Mouse (Mus musculus) limb, embryonic 11.5 days (tissue): ENCODE results near the gene Nkx2-1. TPM values are rescaled to one million over a fixed set of nuclear protein-coding genes. Genes with fewer than 3 reads are reported as not detected.

Experiments
- ATAC-seq: fragments of 200-750 bp; cut with Nextera tagmentation; 2 replicates; pipeline ENCODE4 v1.8.0; 2017; ENCODE audit warnings: low read depth; ENCODE audit not compliant: insufficient number of reproducible peaks, low FRiP score, low TSS enrichment
- DNase-seq: peaks from one replicate; pipeline ENCODE4 v3.0.0-alpha.2; 2015; ENCODE audit warnings: low spot score
- H3K27ac ChIP-seq: fragments of 300-500 bp; sonication (generic); replicated peaks from 2 replicates; pipeline ENCODE4 v1.5.1; 2014; ENCODE audit warnings: low read depth, mild to moderate bottlenecking, low read length
- H3K27me3 ChIP-seq: fragments of 300-500 bp; sonication (generic); 2 replicates; pipeline ENCODE4 v1.6.1; 2014; ENCODE audit warnings: mild to moderate bottlenecking, low read length, mixed read lengths; ENCODE audit not compliant: control insufficient read depth, insufficient read depth
- H3K36me3 ChIP-seq: fragments of 300-500 bp; sonication (generic); 2 replicates; pipeline ENCODE4 v1.6.1; 2014; ENCODE audit warnings: mild to moderate bottlenecking, low read length, moderate library complexity, mixed read lengths; ENCODE audit not compliant: control insufficient read depth, insufficient read depth
- H3K4me1 ChIP-seq: fragments of 300-500 bp; sonication (generic); 2 replicates; pipeline ENCODE4 v1.6.1; 2014; ENCODE audit warnings: low read length, mixed read lengths; ENCODE audit not compliant: control insufficient read depth, insufficient read depth
- H3K4me2 ChIP-seq: fragments of 300-500 bp; sonication (generic); 2 replicates; pipeline ENCODE4 v1.6.1; 2014; ENCODE audit warnings: low read depth, mild to moderate bottlenecking, moderate library complexity; ENCODE audit not compliant: severe bottlenecking
- H3K4me3 ChIP-seq: fragments of 300-500 bp; sonication (generic); 2 replicates; pipeline ENCODE4 v1.5.1; 2014; ENCODE audit warnings: low read depth, low read length
- H3K9ac ChIP-seq: fragments of 300-500 bp; sonication (generic); 2 replicates; pipeline ENCODE4 v1.6.1; 2014; ENCODE audit warnings: mild to moderate bottlenecking, low read length
- H3K9me3 ChIP-seq: fragments of 300-500 bp; sonication (generic); 2 replicates; pipeline ENCODE4 v1.6.1; 2016; ENCODE audit warnings: low read length; ENCODE audit not compliant: control insufficient read depth
- WGBS: fragments of 180-500 bp; shearing (Covaris S2); extraction: QIAGEN DNeasy Blood & Tissue Kit; methylation state at CpG from one replicate; pipeline ENCODE4 v1.1.7; 2014; 5-methylcytosine and 5-hydroxymethylcytosine counted together
- polyA plus RNA-seq: library from polyadenylated mRNA; unstranded; fragments of >200 nt; fragmentation: Nextera tagmentation; extraction: Ambion mirVana; gene quantifications from 2 replicates; pipeline ENCODE4 v1.2.1, GENCODE M21; 2014

The Nkx2-1 gene
- polyA plus RNA-seq, 1 experiment from 2014 or later, result not detected

DNA sequence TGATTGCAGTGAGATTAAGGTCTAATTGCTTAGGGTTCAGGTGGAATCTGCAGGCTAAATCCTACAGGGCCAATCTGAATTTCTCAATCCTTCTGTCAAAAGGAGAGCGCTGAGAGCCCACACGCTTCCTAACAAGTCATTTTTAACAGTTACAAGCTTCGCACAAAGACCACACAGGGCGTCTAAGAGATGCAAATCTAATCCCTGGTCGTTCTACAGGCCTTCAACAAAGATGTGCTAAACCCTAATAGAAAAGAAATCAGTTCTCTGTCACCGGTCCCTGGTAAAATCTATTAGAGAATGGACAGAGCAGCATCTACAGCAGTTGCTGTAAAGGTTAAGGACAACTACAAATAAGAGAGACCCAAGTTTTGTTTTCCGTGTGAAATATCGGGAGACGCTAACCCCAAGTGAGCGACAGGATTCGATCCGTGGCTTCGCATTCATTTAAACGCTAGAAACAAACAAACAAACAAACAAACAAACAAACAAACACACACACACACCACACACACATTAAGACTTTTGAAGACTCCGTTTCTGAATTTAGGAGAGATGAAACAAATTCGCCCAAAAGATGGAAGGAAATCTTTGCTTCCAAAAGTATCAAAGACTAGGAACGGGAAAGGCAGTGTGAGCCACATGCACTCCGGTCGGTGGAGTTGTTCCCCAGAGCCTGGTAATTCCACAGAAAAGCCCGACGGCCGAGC is 16.2 kb downstream of the Nkx2-1 start:
- Histone ChIP-seq H3K36me3 (no peaks in the 10 kb centered on the region), H3K9ac (no peak overlapping the region), H3K4me1 (peaks cover 7% of the 10 kb centered on the region; the same call in 1 of the 2 replicates), H3K4me3 (no peak overlapping the region), H3K4me2 (no peak overlapping the region), H3K27ac (no peak overlapping the region), H3K27me3 (peaks cover 72% of the 10 kb centered on the region), H3K9me3 (no peaks in the 10 kb centered on the region)
- peak; percentile 52 for DNase-seq
- no peak for ATAC-seq
- WGBS, result 1% methylated on average over 22 of the region's 22 CpGs

DNA sequence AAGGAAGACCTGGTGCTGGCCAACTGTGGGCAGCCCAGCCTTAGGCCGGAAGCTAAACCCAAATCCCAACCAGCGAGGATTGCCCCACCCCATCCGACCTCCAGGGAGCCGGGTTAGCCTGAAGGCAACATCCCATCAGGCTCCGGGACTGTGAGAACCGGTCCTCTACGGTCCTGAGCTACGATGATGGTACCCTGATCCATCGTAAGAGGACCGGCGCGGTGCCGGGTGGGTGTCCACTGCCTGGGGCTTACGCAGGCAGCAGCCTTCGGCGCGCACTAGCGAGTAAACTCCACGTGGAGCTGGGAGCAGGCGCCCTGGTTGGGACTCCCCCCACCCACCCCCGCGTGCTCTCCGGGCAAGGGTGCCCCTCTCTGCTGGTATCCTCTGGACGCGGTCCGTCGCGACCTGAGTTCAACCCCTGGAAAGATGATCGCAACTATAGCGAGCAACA is 16.9 kb downstream of the Nkx2-1 start:
- Histone ChIP-seq H3K4me2 (peak overlapping the region; percentile 28), H3K36me3 (no peaks in the 10 kb centered on the region), H3K4me3 (peak overlapping the region; percentile 10; the same call in 1 of the 2 replicates), H3K9ac (no peak overlapping the region), H3K4me1 (peaks cover 7% of the 10 kb centered on the region; the same call in 1 of the 2 replicates), H3K9me3 (no peaks in the 10 kb centered on the region), H3K27ac (no peak overlapping the region), H3K27me3 (peaks cover 69% of the 10 kb centered on the region)
- DNase-seq (peak; percentile 60), ATAC-seq (peak; percentile 51; the same call in 1 of the 2 replicates)
- WGBS, result under 1% methylated on average over 30 of the region's 30 CpGs

DNA sequence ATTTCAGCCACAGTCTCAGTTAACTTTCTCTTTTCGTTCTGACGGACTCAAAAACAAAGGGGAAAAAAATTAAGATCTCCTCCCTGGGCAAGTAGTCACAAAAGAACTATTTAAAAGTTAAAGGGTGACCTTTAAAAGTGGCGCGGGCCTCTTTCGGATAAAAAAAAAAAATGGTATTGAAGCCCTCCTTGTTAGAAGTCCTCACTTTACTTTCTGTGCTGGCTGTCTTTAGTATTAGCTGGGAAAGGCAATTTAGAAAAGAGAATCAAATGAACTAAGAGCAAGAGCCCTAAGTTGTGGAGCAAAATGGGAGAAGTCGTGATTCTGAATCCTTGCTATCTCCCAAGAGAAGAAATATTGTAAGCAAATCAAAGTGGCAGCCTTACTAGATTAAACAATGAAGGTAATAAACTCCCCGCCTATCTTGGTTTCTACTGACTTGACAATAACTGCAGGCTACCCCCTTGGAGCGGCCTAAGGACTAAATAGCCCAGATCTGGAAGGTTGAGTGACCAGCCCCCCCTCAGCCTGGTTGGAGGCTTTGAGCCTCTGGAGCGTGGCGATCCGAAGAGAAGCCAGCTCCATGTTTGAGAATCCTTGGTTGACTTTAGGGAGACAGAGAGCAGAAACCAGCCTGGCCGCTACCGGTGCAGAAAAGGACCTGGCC is 17.5 kb downstream of the Nkx2-1 start:
- peaks cover 7% of the 10 kb centered on the region; the same call in 1 of the 2 replicates for H3K4me1 ChIP-seq
- peaks cover 63% of the 10 kb centered on the region for H3K27me3 ChIP-seq
- no peaks in the 10 kb centered on the region for H3K36me3 ChIP-seq
- H3K27ac ChIP-seq, result no peak overlapping the region
- no peaks in the 10 kb centered on the region for H3K9me3 ChIP-seq
- H3K4me2 ChIP-seq, result peak overlapping the region; percentile 28; the same call in 1 of the 2 replicates
- ATAC-seq (no peak), DNase-seq (no peak)
- WGBS, result 24% methylated on average over 13 of the region's 13 CpGs
- H3K9ac ChIP-seq, result no peak overlapping the region
- H3K4me3 ChIP-seq, result 0 out of 2 replicates have a peak overlapping the region, but pooled peaks have one; percentile 10

DNA sequence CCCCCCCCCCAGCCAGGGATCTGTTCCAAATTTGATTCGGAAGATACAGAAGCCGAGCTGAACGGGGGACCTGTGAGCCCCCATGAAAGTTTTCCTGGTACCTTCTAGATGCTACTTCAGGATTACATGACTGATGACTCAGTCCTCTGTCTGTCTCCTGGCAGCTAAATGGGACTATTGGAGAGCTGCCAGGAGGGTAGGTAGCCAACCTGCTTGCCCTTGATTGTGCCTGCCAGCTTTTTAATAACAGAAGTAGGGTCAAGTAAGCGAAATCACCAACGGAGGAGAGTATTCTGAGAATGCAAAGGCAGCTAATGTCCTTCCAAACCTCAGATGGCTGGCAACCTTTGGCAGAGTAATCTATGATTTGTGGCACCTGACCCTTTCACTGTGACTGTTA is 18.5 kb downstream of the Nkx2-1 start:
- 72% methylated on average over 5 of the region's 5 CpGs for WGBS
- Histone ChIP-seq H3K4me2 (no peak overlapping the region), H3K9me3 (no peaks in the 10 kb centered on the region), H3K36me3 (no peaks in the 10 kb centered on the region), H3K4me1 (peaks cover 7% of the 10 kb centered on the region; the same call in 1 of the 2 replicates), H3K4me3 (no peak overlapping the region), H3K9ac (no peak overlapping the region), H3K27ac (no peak overlapping the region), H3K27me3 (peaks cover 53% of the 10 kb centered on the region)
- peak; percentile 20 for DNase-seq
- ATAC-seq, result no peak

DNA sequence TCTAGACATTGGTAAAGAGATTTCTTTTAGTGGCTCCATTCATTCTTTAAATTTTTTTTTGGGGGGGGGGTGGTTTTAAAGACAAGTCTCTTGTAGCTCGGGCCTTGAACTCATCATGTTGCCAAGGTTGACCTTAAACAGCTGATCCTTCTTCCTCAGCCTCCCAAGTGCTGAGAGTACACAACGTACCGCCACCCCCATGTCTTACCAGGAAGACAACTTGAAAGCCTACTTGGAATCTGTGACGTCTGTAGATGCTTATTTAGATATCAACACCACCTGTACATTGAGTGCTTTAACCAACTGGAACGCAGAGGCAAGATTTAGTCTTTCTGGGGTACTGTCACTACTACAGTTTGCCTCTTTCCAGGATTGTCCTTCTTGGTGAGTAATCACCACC is 21.9 kb downstream of the Nkx2-1 start:
- Histone ChIP-seq H3K9me3 (no peaks in the 10 kb centered on the region), H3K36me3 (no peaks in the 10 kb centered on the region), H3K4me3 (no peak overlapping the region), H3K27me3 (peaks cover 23% of the 10 kb centered on the region), H3K4me1 (peaks cover 2% of the 10 kb centered on the region; the same call in 1 of the 2 replicates), H3K9ac (no peak overlapping the region), H3K4me2 (no peak overlapping the region), H3K27ac (no peak overlapping the region)
- WGBS, result 93% methylated on average over 5 of the region's 5 CpGs
- ATAC-seq, result no peak
- DNase-seq, result no peak

DNA sequence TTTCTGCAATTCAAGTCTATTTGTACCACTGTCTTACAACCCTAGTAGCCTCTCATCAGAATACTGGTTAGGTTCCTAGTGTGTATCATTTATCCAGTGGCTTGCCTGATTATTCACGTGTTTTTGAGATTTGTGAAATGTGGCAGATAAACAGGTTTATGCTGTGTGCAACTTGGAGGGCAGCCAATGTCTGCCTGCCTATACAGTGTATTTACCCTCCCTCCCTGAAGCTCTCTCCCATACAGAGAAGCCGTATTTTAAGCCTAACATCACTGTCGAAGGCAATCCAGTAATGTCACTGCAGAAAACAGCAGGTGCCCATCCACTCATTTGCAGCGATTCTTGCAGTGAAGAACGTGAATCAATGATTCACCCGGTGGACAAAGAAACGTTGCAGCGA is 28.3 kb downstream of the Nkx2-1 start:
- no peak overlapping the region for H3K4me2 ChIP-seq
- H3K9me3 ChIP-seq, result no peaks in the 10 kb centered on the region
- H3K27ac ChIP-seq, result no peak overlapping the region
- no peak overlapping the region for H3K9ac ChIP-seq
- ATAC-seq (no peak), DNase-seq (no peak)
- H3K4me3 ChIP-seq, result no peak overlapping the region
- 54% methylated on average over 8 of the region's 8 CpGs for WGBS
- 0 out of 2 replicates have a peak, but pooled peaks cover 3% of the 10 kb centered on the region for H3K27me3 ChIP-seq
- no peaks in the 10 kb centered on the region for H3K4me1 ChIP-seq
- H3K36me3 ChIP-seq, result no peaks in the 10 kb centered on the region

DNA sequence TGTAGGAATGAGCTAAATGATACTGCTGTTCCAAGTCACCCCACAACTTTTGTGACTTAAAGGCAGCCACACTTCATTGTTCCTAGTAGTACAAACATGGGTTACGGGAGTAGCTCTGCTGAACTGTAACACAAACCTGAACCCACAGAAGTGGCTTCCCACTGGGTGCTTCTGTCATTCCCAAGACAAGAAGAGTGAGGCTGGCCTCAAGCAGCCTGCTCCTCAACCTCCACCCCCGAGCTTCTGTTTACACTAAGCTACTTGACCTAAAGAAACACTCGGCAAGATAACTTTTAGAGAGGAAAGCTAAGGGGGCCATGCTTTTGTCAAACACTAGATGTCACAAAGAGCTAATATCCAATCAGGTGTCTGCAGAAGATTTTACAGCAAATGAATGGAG is 49.7 kb downstream of the Nkx2-1 start:
- WGBS, result 33% methylated on average over 3 of the region's 3 CpGs
- no peak overlapping the region for H3K4me2 ChIP-seq
- no peak overlapping the region for H3K9ac ChIP-seq
- no peak overlapping the region for H3K27ac ChIP-seq
- no peaks in the 10 kb centered on the region for H3K27me3 ChIP-seq
- no peaks in the 10 kb centered on the region for H3K4me1 ChIP-seq
- ATAC-seq (no peak), DNase-seq (no peak)
- H3K9me3 ChIP-seq, result no peaks in the 10 kb centered on the region
- no peak overlapping the region for H3K4me3 ChIP-seq
- no peaks in the 10 kb centered on the region for H3K36me3 ChIP-seq

DNA sequence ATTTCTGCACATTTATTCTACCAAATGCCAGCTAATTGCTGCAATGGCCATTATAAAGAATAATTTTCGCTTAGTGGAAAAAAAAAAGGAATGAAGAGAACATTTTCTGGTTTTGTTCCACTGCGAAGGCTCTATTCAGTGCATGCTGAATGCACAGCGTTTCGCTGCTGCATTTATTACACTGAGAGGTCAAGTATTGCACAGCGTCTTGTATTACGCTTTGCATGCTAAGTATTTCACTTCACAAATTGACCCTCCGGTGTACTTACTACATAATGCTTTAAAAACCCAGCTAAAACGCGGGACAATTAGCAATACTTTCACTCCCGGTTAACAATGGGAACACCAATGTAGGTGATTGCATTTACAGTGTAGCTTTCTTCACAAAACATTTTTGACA is 54.1 kb downstream of the Nkx2-1 start:
- Histone ChIP-seq H3K4me3 (no peak overlapping the region), H3K36me3 (no peaks in the 10 kb centered on the region), H3K9ac (no peak overlapping the region), H3K27me3 (no peaks in the 10 kb centered on the region), H3K9me3 (no peaks in the 10 kb centered on the region), H3K4me1 (no peaks in the 10 kb centered on the region), H3K4me2 (no peak overlapping the region), H3K27ac (no peak overlapping the region)
- ATAC-seq (no peak), DNase-seq (no peak)
- WGBS, result 82% methylated on average over 10 of the region's 10 CpGs
